Mouse (Mus musculus) C2C12 (cell line): ENCODE data around the gene Serpina3k. TPM values are rescaled to one million over a fixed set of nuclear protein-coding genes. Genes with fewer than 3 reads are reported as not detected.
"Not testable (repeated sequence)": the region's sequence is repeated elsewhere in the genome, so short reads cannot be mapped to it uniquely, and the experiment has no call there.

Source experiments
- H3K27me3 ChIP-seq: one replicate; pipeline ENCODE4 v1.6.1; 2011; ENCODE audit not compliant: control insufficient read depth, insufficient read depth, insufficient read length
- H3K36me3 ChIP-seq: one replicate; pipeline ENCODE4 v1.6.1; 2011; ENCODE audit not compliant: control insufficient read depth, insufficient read depth
- H3K4me3 ChIP-seq: one replicate; pipeline ENCODE4 v1.5.1; 2011; ENCODE audit warnings: mild to moderate bottlenecking, control low read depth; ENCODE audit not compliant: poor library complexity, insufficient read depth, severe bottlenecking
- H3K79me2 ChIP-seq: one replicate; pipeline ENCODE4 v1.6.1; 2011; ENCODE audit not compliant: control insufficient read depth, insufficient read depth
- H3K79me3 ChIP-seq: one replicate; pipeline ENCODE4 v1.6.1; 2011; ENCODE audit warnings: low read depth, control low read depth
- H3ac ChIP-seq: one replicate; pipeline ENCODE3; 2011; ENCODE audit warnings: low read depth; ENCODE audit not compliant: control insufficient read depth, insufficient read length
- CEBPB ChIP-seq: IDR thresholded peaks from one replicate; pipeline ENCODE4 v1.6.1; 2011; ENCODE audit warnings: low read depth, mild to moderate bottlenecking, control low read depth, moderate library complexity
- CTCF ChIP-seq: IDR thresholded peaks from one replicate; pipeline ENCODE4 v1.5.1; 2011; ENCODE audit not compliant: control insufficient read depth, insufficient read depth, insufficient read length
- FOSL1 ChIP-seq: IDR thresholded peaks from one replicate; pipeline ENCODE4 v1.8.0; 2011; ENCODE audit warnings: mild to moderate bottlenecking, low read length; ENCODE audit not compliant: poor library complexity, insufficient read depth, severe bottlenecking
- MAX ChIP-seq: IDR thresholded peaks from one replicate; pipeline ENCODE4 v1.6.1; 2011; ENCODE audit warnings: mild to moderate bottlenecking, control low read depth
- MYOD1 ChIP-seq: IDR thresholded peaks from one replicate; pipeline ENCODE4 v1.6.1; 2011; ENCODE audit warnings: low read depth; ENCODE audit not compliant: control insufficient read depth, insufficient read length
- MYOG ChIP-seq: IDR thresholded peaks from one replicate; pipeline ENCODE4 v1.6.1; 2011; ENCODE audit not compliant: control insufficient read depth, insufficient read length; ENCODE audit errors: extremely low read depth
- USF1 ChIP-seq: IDR thresholded peaks from one replicate; pipeline ENCODE4 v1.6.1; 2011; ENCODE audit warnings: low read depth, mild to moderate bottlenecking, control low read depth, moderate library complexity
- polyA plus RNA-seq: library from polyadenylated mRNA; unstranded; fragments of >200 nt; fragmentation: generic; extraction: Trizol; gene quantifications from one replicate; pipeline ENCODE4 v1.2.1, GENCODE M21; 2012; ENCODE audit warnings: missing spikeins

The Serpina3k gene
- polyA plus RNA-seq, 1 experiment = not detected

- Histone ChIP-seq H3K79me2 (no peaks in the 10 kb centered on the region), H3K36me3 (no peaks in the 10 kb centered on the region), H3K4me3 (no peak overlapping the region), H3ac (no peak overlapping the region), H3K79me3 (no peaks in the 10 kb centered on the region), H3K27me3 (no peaks in the 10 kb centered on the region)
- TF ChIP-seq USF1 (no peak), MAX (no peak), FOSL1 (no peak), CTCF (no peak), CEBPB (no peak), MYOD1 (no peak), MYOG (no peak)
Measured at GRCm38 (mm10) chr12:104379856-104380255, 41.6 kb downstream of the Serpina3k start.

GRCm38 (mm10) chr12:104381071-104381604 lies 42.9 kb downstream of the Serpina3k start:
- H3K4me3 ChIP-seq, H3K79me2 ChIP-seq, H3K79me3 ChIP-seq, H3K27me3 ChIP-seq, H3K36me3 ChIP-seq, H3ac ChIP-seq: not testable (repeated sequence)

GRCm38 (mm10) chr12:104385987-104386386 lies 47.7 kb downstream of the Serpina3k start:
- H3K4me3 ChIP-seq, H3ac ChIP-seq, H3K36me3 ChIP-seq, H3K79me2 ChIP-seq, H3K79me3 ChIP-seq, H3K27me3 ChIP-seq: not testable (repeated sequence)

- not testable (repeated sequence) for H3K79me2 ChIP-seq, H3K27me3 ChIP-seq, H3ac ChIP-seq, H3K4me3 ChIP-seq, H3K36me3 ChIP-seq, H3K79me3 ChIP-seq
Measured at GRCm38 (mm10) chr12:104386878-104387277, 48.6 kb downstream of the Serpina3k start.

GRCm38 (mm10) chr12:104388477-104388876 lies 50.2 kb downstream of the Serpina3k start:
- Histone ChIP-seq H3K27me3 (no peaks in the 10 kb centered on the region), H3K79me2 (no peaks in the 10 kb centered on the region), H3K36me3 (no peaks in the 10 kb centered on the region), H3K79me3 (no peaks in the 10 kb centered on the region), H3ac (no peak overlapping the region), H3K4me3 (no peak overlapping the region)
- TF ChIP-seq USF1 (no peak), MAX (no peak), FOSL1 (no peak), CEBPB (no peak), MYOG (no peak), MYOD1 (no peak), CTCF (no peak)

GRCm38 (mm10) chr12:104391057-104391456 lies 52.8 kb downstream of the Serpina3k start:
- not testable (repeated sequence) for H3K4me3 ChIP-seq, H3K27me3 ChIP-seq, H3K79me3 ChIP-seq, H3K79me2 ChIP-seq, H3K36me3 ChIP-seq, H3ac ChIP-seq

Other genes starting within 250 kb of the Serpina3k start
- not detected for gene Serpina5, start 237.4 kb upstream of the Serpina3k start, polyA plus RNA-seq
- gene Serpina3a, start 225.8 kb upstream of the Serpina3k start, polyA plus RNA-seq = not detected
- gene Serpina3b, start 210.5 kb upstream of the Serpina3k start, polyA plus RNA-seq = not detected
- not detected for gene Serpina3c, start 184.6 kb upstream of the Serpina3k start, polyA plus RNA-seq
- not detected for gene Serpina3f, start 123.9 kb upstream of the Serpina3k start, polyA plus RNA-seq
- 0.14 TPM for gene Serpina3g, start 102.2 kb upstream of the Serpina3k start, polyA plus RNA-seq
- not detected for gene Serpina3i, start 75.4 kb upstream of the Serpina3k start, polyA plus RNA-seq
- gene Serpina3j, start 23.9 kb upstream of the Serpina3k start, polyA plus RNA-seq = not detected
- not detected for gene Serpina3m, start within 50 bp of the Serpina3k start, polyA plus RNA-seq
- gene Serpina3n, start 68.2 kb downstream of the Serpina3k start, polyA plus RNA-seq = not detected
- gene Gsc, start 134.8 kb downstream of the Serpina3k start, polyA plus RNA-seq = not detected